Mouse (Mus musculus) stomach, embryonic 16.5 days (tissue): Measurements from ENCODE around the gene Naa50. TPM values are rescaled to one million over a fixed set of nuclear protein-coding genes. Genes with fewer than 3 reads are reported as not detected.

Source experiments
- ATAC-seq: fragments of 200-750 bp; cut with Nextera tagmentation; 2 replicates; pipeline ENCODE4 v1.8.0; 2017; ENCODE audit warnings: moderate number of reproducible peaks, moderate TSS enrichment; ENCODE audit not compliant: insufficient read depth, low FRiP score
- H3K27ac ChIP-seq: fragments of 300-500 bp; sonication (generic); 2 replicates; pipeline ENCODE4 v1.5.1; 2014; ENCODE audit warnings: low read length
- H3K27me3 ChIP-seq: fragments of 300-500 bp; sonication (generic); 2 replicates; pipeline ENCODE4 v1.6.1; 2014; ENCODE audit warnings: low read length, control low read depth, mixed read lengths; ENCODE audit not compliant: control insufficient read depth, insufficient read depth
- H3K36me3 ChIP-seq: fragments of 300-500 bp; sonication (generic); 2 replicates; pipeline ENCODE4 v1.6.1; 2014; ENCODE audit warnings: low read length; ENCODE audit not compliant: control insufficient read depth, insufficient read depth
- H3K4me1 ChIP-seq: fragments of 300-500 bp; sonication (generic); 2 replicates; pipeline ENCODE4 v1.6.1; 2014; ENCODE audit warnings: low read length, control low read depth, mixed read lengths; ENCODE audit not compliant: control insufficient read depth, insufficient read depth
- H3K4me2 ChIP-seq: fragments of 300-500 bp; sonication (generic); 2 replicates; pipeline ENCODE4 v1.6.1; 2014; ENCODE audit warnings: low read depth, low read length, mixed read lengths
- H3K4me3 ChIP-seq: fragments of 300-500 bp; sonication (generic); replicated peaks from 2 replicates; pipeline ENCODE4 v1.5.1; 2014; ENCODE audit warnings: mild to moderate bottlenecking, low read length
- H3K9ac ChIP-seq: fragments of 300-500 bp; sonication (generic); 2 replicates; pipeline ENCODE4 v1.6.1; 2014; ENCODE audit warnings: low read length
- H3K9me3 ChIP-seq: fragments of 300-500 bp; sonication (generic); replicated peaks from 2 replicates; pipeline ENCODE4 v1.6.1; 2016; ENCODE audit warnings: low read length, control low read depth; ENCODE audit not compliant: control insufficient read depth
- WGBS: fragments of 180-500 bp; shearing (Covaris S2); extraction: QIAGEN DNeasy Blood & Tissue Kit; methylation state at CpG from one replicate; pipeline ENCODE4 v1.1.7; 2014; 5-methylcytosine and 5-hydroxymethylcytosine counted together
- polyA plus RNA-seq: library from polyadenylated mRNA; unstranded; fragments of >200 nt; fragmentation: Nextera tagmentation; extraction: Ambion mirVana; gene quantifications from 2 replicates; pipeline ENCODE4 v1.2.1, GENCODE M21; 2015

The Naa50 gene
- 87.4 and 107 TPM in 2 replicates for polyA plus RNA-seq

- peak; percentile 91 for ATAC-seq
- no peaks in the 10 kb centered on the region for H3K27me3 ChIP-seq
- peaks cover 8% of the 10 kb centered on the region for H3K4me1 ChIP-seq
- peak within 1 kb of the TSS; percentile 99 for H3K27ac ChIP-seq
- H3K4me2 ChIP-seq: peak within 1 kb of the TSS; percentile 93
- no peaks in the 10 kb centered on the region for H3K9me3 ChIP-seq
- whole genome bisulfite sequencing: under 1% methylated on average over 71 of the region's 71 CpGs
- no peaks in the 10 kb centered on the region for H3K36me3 ChIP-seq
- H3K4me3 ChIP-seq: peak within 1 kb of the TSS; percentile 92
- H3K9ac ChIP-seq: peak within 1 kb of the TSS; percentile 96
Observed at GRCm38 (mm10) chr16:44139536-44140185, at the start of gene Naa50, which contains the start of gene Atp6v1a. Gene Naa50 (plus strand): TSS chr16:44139830. Gene Atp6v1a (minus strand): TSS chr16:44139705.

GRCm38 (mm10) chr16:44099377-44099776 is 40.3 kb upstream of the Naa50 start:
- Histone ChIP-seq H3K27me3 (no peaks in the 10 kb centered on the region), H3K9ac (no peak overlapping the region), H3K4me1 (no peaks in the 10 kb centered on the region), H3K9me3 (no peaks in the 10 kb centered on the region), H3K27ac (no peak overlapping the region), H3K36me3 (peaks cover 54% of the 10 kb centered on the region), H3K4me3 (no peak overlapping the region), H3K4me2 (no peak overlapping the region)
- no peak for ATAC-seq
- WGBS: 95% methylated on average over 7 of the region's 7 CpGs

GRCm38 (mm10) chr16:44101181-44101710 is 38.4 kb upstream of the Naa50 start:
- no peak overlapping the region for H3K4me2 ChIP-seq
- H3K9me3 ChIP-seq: no peaks in the 10 kb centered on the region
- H3K9ac ChIP-seq: no peak overlapping the region
- no peak overlapping the region for H3K4me3 ChIP-seq
- H3K4me1 ChIP-seq: no peaks in the 10 kb centered on the region
- no peaks in the 10 kb centered on the region for H3K27me3 ChIP-seq
- H3K27ac ChIP-seq: 0 out of 2 replicates have a peak overlapping the region, but pooled peaks have one; percentile 17
- peaks cover 57% of the 10 kb centered on the region for H3K36me3 ChIP-seq
- ATAC-seq: peak; percentile 7; the same call in 1 of the 2 replicates
- 81% methylated on average over 12 of the region's 12 CpGs for WGBS

GRCm38 (mm10) chr16:44102925-44103324 is 36.7 kb upstream of the Naa50 start:
- no peak overlapping the region for H3K9ac ChIP-seq
- no peak for ATAC-seq
- H3K4me2 ChIP-seq: no peak overlapping the region
- H3K9me3 ChIP-seq: no peaks in the 10 kb centered on the region
- no peak overlapping the region for H3K27ac ChIP-seq
- no peaks in the 10 kb centered on the region for H3K4me1 ChIP-seq
- peaks cover 57% of the 10 kb centered on the region for H3K36me3 ChIP-seq
- no peaks in the 10 kb centered on the region for H3K27me3 ChIP-seq
- no peak overlapping the region for H3K4me3 ChIP-seq
- WGBS: 96% methylated on average over 2 of the region's 2 CpGs

GRCm38 (mm10) chr16:44103806-44104766 is 35.5 kb upstream of the Naa50 start:
- no peaks in the 10 kb centered on the region for H3K27me3 ChIP-seq
- H3K9me3 ChIP-seq: no peaks in the 10 kb centered on the region
- ATAC-seq: no peak
- no peak overlapping the region for H3K9ac ChIP-seq
- H3K4me3 ChIP-seq: no peak overlapping the region
- no peak overlapping the region for H3K27ac ChIP-seq
- peaks cover 46% of the 10 kb centered on the region; the same call in 1 of the 2 replicates for H3K36me3 ChIP-seq
- 88% methylated on average over 18 of the region's 18 CpGs for WGBS
- no peak overlapping the region for H3K4me2 ChIP-seq
- no peaks in the 10 kb centered on the region; the same call in 1 of the 2 replicates for H3K4me1 ChIP-seq

GRCm38 (mm10) chr16:44105211-44105610 is 34.4 kb upstream of the Naa50 start:
- Histone ChIP-seq H3K4me3 (no peak overlapping the region), H3K9me3 (no peaks in the 10 kb centered on the region), H3K9ac (no peak overlapping the region), H3K4me2 (no peak overlapping the region), H3K4me1 (peaks cover 3% of the 10 kb centered on the region; the same call in 1 of the 2 replicates), H3K27ac (no peak overlapping the region), H3K27me3 (no peaks in the 10 kb centered on the region), H3K36me3 (peaks cover 40% of the 10 kb centered on the region; the same call in 1 of the 2 replicates)
- WGBS: 88% methylated on average over 2 of the region's 2 CpGs
- no peak for ATAC-seq

- Histone ChIP-seq H3K27ac (peak overlapping the region; percentile 60), H3K4me1 (peaks cover 3% of the 10 kb centered on the region; the same call in 1 of the 2 replicates), H3K4me3 (no peak overlapping the region), H3K36me3 (peaks cover 15% of the 10 kb centered on the region; the same call in 1 of the 2 replicates), H3K4me2 (no peak overlapping the region), H3K27me3 (no peaks in the 10 kb centered on the region), H3K9ac (no peak overlapping the region), H3K9me3 (no peaks in the 10 kb centered on the region)
- WGBS: 51% methylated on average over 4 of the region's 4 CpGs
- peak; percentile 64; the same call in 1 of the 2 replicates for ATAC-seq
Observed at GRCm38 (mm10) chr16:44109002-44109401, 30.6 kb upstream of the Naa50 start.

- Histone ChIP-seq H3K4me3 (no peak overlapping the region), H3K4me1 (peaks cover 3% of the 10 kb centered on the region; the same call in 1 of the 2 replicates), H3K27me3 (no peaks in the 10 kb centered on the region), H3K4me2 (no peak overlapping the region), H3K9me3 (no peaks in the 10 kb centered on the region), H3K9ac (no peak overlapping the region), H3K27ac (no peak overlapping the region), H3K36me3 (0 out of 2 replicates have a peak, but pooled peaks cover 4% of the 10 kb centered on the region)
- no peak for ATAC-seq
- WGBS: 83% methylated on average over 7 of the region's 7 CpGs
Observed at GRCm38 (mm10) chr16:44119753-44120501, 19.7 kb upstream of the Naa50 start.
